Mouse (Mus musculus) liver, adult 2 months (tissue): Measurements from ENCODE around the gene Kcna7.

Source experiments
- CTCF ChIP-seq: fragments of 200-500 bp; IDR thresholded peaks from 2 replicates; pipeline ENCODE4 v1.5.1; 2011; ENCODE audit warnings: low read depth, low read length, control low read depth
- POLR2A ChIP-seq: fragments of 200-500 bp; IDR thresholded peaks from 2 replicates; pipeline ENCODE4 v1.6.1; 2011; ENCODE audit warnings: low read length, control low read depth; ENCODE audit not compliant: insufficient read depth; ENCODE audit errors: extremely low read depth

DNA sequence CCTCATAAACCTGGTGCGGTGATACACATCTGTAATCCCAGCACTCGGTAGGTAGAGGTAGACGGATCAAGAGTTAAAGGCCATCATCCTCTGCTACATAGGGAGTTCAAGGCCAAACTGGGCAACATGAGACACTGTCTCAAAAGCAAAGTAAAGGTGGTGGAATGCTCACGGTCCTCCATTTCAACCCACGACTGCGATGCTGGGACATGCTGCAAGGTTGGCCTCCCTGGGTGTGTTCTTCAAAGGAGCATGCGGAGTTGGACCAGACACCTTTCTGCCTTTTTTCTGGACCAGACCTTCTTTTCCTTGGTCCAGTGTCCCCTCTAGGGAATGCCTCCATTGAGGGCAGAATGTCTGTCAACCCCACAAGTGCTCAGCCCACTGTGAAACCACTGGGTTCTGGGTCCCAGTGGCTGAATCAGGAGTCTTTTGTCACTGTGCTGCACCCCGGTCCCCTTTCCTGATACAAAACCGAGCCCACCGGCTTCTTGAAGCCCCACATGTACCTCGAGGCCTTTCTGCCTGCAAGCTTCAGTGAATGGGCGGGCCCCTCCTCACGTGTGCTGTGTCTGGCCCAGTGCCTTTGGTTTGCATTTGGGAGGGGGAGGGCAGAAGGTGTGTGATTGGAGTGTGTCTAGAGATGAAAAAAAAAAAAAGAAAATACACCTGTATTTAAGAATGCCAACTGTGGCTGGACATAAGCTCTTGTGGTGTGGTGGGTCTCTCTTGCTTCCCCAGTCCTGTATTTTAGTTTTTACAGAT is 50.7 kb downstream of the Kcna7 start:
- TF ChIP-seq CTCF = no peak
- peak; percentile 15; the same call in 1 of the 2 replicates for TF ChIP-seq POLR2A
